Mouse (Mus musculus) embryonic fibroblast, embryonic 13.5 days (primary cell): Measurements from ENCODE around the gene B4galt7. TPM values are rescaled to one million over a fixed set of nuclear protein-coding genes. Genes with fewer than 3 reads are reported as not detected.
"Not testable (repeated sequence)": the region's sequence is repeated elsewhere in the genome, so short reads cannot be mapped to it uniquely, and the experiment has no call there.

ENCODE experiments used
- H3K27ac ChIP-seq: 2 replicates; pipeline ENCODE4 v1.5.1; 2012; ENCODE audit warnings: low read length, control low read depth, inconsistent platforms; ENCODE audit not compliant: insufficient read depth
- H3K4me1 ChIP-seq: 2 replicates; pipeline ENCODE4 v1.6.1; 2011; ENCODE audit warnings: low read length; ENCODE audit not compliant: control insufficient read depth, insufficient read depth
- H3K4me3 ChIP-seq: 2 replicates; pipeline ENCODE4 v1.5.1; 2011; ENCODE audit warnings: mild to moderate bottlenecking, control low read depth, low read length; ENCODE audit not compliant: insufficient read depth
- CTCF ChIP-seq: IDR thresholded peaks from 2 replicates; pipeline ENCODE4 v1.5.1; 2011; ENCODE audit warnings: mild to moderate bottlenecking, control low read depth, low read length, moderate library complexity, borderline replicate concordance; ENCODE audit not compliant: insufficient read depth
- POLR2A ChIP-seq: IDR thresholded peaks from 2 replicates; pipeline ENCODE4 v1.6.1; 2011; ENCODE audit warnings: low read depth, mild to moderate bottlenecking, control low read depth, low read length, moderate library complexity
- polyA plus RNA-seq: library from polyadenylated mRNA; stranded (reverse); fragments of >200 nt; gene quantifications from 2 replicates; pipeline ENCODE4 v1.2.4, GENCODE M21; 2011; ENCODE audit warnings: low read depth; ENCODE audit not compliant: missing spikeins, insufficient read length

Gene B4galt7
- polyA plus RNA-seq, 1 experiment = 16.4 TPM

DNA sequence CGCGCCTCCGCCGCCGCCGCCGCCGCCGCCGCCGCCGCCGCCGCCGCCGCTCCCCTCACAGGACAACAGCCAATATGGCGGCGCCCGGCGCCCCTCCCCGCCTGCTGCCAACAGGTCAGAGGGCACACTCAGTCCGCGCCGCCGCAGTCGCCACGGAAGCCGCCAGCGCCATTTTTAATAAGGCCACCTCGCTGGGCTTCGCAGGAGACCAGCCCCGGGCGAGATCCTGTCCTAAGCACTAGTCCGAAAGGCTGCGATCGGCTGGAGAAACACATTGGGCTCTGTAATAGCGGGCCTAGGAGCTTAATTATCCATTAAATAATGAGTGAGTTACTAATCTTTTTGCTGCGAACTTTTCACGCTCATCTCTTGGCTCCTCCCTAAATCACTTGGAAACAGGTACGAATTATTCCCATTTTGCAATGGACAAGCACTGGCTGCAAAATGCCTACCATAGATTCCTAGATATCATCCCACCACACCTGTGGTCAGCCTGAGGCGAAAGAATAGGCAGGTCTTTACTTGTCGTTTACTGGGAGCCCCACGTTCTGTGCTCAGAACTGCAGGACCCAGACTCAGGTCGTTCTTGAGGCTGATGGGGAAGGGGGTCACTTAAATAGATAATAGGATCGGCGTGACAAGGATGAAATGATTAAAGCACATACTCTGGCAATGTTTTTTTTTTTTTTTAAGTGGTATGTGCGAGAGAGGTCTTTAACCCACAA lies 28.5 kb upstream of the B4galt7 start, which contains the start of gene Fam193b:
Fam193b (minus strand) TSS at position 94 of the 725 bp plus-strand sequence.
- Histone ChIP-seq H3K4me3 (peak within 1 kb of the TSS; percentile 86), H3K27ac (peak within 1 kb of the TSS; percentile 50), H3K4me1 (peaks cover 5% of the 10 kb centered on the region; the same call in 1 of the 2 replicates)
- TF ChIP-seq CTCF (no peak), POLR2A (peak; percentile 59)

DNA sequence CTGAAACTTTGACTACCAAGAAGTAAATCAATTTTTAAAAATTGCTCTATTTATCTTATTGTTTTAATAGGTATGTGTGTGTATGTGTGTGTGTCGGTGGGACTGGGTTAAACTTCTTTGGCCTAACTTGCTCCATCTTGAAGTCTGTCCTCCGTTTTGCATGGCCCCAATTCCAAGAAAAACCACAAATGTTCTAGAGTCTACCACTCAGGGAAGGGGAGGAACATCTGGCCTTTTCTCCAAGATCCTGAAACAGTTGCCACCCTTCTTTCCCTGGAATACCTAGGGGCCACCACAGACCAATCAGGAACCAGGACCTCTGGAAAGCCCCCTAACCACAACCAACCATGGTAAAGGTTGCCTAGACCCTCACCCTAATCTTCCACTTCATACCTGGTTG lies 27.7 kb upstream of the B4galt7 start:
- Histone ChIP-seq H3K27ac (no peak overlapping the region), H3K4me3 (no peak overlapping the region), H3K4me1 (peaks cover 2% of the 10 kb centered on the region; the same call in 1 of the 2 replicates)
- 0 out of 2 replicates have a peak, but pooled peaks have one; percentile 20 for TF ChIP-seq POLR2A
- no peak for TF ChIP-seq CTCF

DNA sequence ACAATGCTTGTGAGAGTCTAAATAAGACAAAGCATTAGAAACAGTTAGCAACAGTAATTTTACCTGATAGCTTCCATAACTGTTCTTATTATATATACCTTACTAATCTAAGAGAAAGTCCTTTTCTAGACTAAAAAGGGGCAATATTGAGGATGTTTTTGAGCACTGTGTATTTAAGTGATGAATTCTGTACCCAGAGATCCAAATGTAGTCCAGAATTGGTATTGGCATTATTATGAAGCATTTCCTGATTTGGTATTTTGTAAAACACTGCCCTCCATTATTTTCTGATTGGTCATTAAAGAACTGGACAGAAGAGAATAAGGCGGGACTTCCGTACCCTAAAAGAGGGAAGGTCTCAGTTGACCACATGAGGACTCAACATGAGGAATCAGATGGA lies 26.3 kb upstream of the B4galt7 start, which contains the start of gene Tmed9:
Tmed9 (plus strand) TSS at position 301 of the 400 bp plus-strand sequence.
- H3K27ac ChIP-seq = no peak within 1 kb of the TSS
- H3K4me3 ChIP-seq = no peak within 1 kb of the TSS
- H3K4me1 ChIP-seq = peaks cover 2% of the 10 kb centered on the region; the same call in 1 of the 2 replicates
- TF ChIP-seq CTCF (no peak), POLR2A (no peak)

- H3K27ac ChIP-seq = no peak overlapping the region
- TF ChIP-seq CTCF = no peak
- no peak for TF ChIP-seq POLR2A
- peaks cover 1% of the 10 kb centered on the region; the same call in 1 of the 2 replicates for H3K4me1 ChIP-seq
- H3K4me3 ChIP-seq = no peak overlapping the region
These were observed 25.4 kb upstream of the B4galt7 start for GRCm38 (mm10) chr13:55574321-55574720.

GRCm38 (mm10) chr13:55575932-55576331 lies 23.8 kb upstream of the B4galt7 start:
- no peak overlapping the region for H3K27ac ChIP-seq
- H3K4me3 ChIP-seq = no peak overlapping the region
- no peaks in the 10 kb centered on the region; the same call in 1 of the 2 replicates for H3K4me1 ChIP-seq
- TF ChIP-seq POLR2A (no peak), CTCF (no peak)

- H3K27ac ChIP-seq, H3K4me3 ChIP-seq, H3K4me1 ChIP-seq: not testable (repeated sequence)
These were observed 22.8 kb upstream of the B4galt7 start for GRCm38 (mm10) chr13:55576872-55577271.

DNA sequence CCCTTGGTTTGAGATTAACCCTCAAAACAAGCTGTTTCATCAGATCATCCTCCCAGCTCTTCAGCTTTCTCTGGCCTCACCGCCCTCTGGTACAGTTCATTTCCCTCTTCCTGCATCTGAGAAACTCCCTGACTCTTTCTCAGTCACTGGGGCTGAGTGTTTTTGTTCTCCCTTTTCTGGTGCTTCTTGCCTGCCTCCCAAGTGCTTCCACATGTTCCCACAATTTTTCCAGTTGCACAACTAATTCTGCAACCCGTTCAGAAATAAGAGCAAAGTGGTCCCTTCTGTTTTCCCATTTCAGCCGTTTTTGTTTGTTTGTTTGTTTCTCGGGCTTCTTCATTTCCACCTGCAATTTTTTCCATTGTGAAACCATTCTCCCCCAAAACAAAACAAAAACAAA lies 21.6 kb upstream of the B4galt7 start:
- no peaks in the 10 kb centered on the region for H3K4me1 ChIP-seq
- no peak overlapping the region for H3K27ac ChIP-seq
- H3K4me3 ChIP-seq = no peak overlapping the region
- TF ChIP-seq CTCF (no peak), POLR2A (no peak)

DNA sequence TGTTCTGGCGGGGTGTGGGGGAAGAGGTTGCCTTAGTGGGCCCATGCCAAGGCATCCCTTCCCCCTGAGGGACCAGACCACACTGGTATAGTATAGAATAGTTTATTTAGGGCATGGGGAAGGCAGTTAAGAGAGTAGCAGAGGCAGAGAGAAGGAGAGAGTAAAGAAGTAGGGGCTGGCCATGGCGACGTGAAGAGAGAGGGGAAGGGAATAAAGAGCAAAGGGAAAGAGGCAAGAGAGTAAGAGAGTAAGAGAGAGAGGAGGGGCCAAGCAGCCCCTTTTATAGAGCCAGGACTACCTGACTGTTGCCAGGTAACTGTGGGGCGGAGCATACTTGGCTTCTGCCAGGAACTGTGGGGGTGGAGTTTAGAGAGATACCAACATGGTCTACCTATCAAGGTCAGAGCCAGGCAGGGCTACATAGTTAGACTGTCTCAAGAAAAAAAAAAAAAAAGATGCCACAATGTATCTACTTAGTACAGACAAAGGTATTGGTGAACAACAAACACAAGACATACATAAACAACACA lies 7.7 kb upstream of the B4galt7 start:
- H3K27ac ChIP-seq = no peak overlapping the region
- peaks cover 4% of the 10 kb centered on the region; the same call in 1 of the 2 replicates for H3K4me1 ChIP-seq
- TF ChIP-seq CTCF (no peak), POLR2A (no peak)
- no peak overlapping the region for H3K4me3 ChIP-seq

DNA sequence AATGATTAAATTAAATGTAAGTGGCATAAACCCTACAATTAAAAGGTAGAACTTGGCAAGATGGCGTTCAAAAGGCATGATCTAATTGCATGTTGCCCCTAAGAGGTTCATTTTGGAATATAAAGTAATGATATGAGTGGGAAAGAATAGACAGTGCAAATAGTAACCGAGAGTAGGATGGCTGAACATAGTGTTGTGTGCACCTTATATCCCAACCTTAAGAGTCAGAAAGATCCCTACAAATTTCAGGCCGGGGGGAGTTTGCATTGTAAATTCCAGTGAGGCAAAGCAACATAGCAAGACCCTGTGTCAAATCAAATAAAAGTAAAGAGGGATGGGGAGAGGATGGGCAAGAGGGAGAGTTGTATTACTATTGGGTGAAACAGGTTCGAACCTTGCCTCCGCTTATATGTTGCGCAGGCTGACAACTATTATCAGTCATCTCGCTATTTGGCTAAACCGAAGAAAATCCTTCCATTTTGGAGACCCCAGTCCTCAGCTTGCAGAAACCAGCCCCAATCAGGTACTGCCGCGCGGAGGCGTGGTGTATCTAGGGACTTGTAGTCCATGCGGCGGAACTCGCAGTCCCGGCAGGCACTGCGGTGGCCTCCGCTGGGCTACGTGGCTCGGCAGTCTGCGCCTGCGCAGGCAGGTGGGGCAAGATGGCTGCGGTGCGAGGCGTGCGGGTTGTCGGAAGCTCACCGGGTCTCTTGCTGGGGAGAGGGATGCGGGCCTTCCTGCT lies 7.0 kb upstream of the B4galt7 start:
- no peak overlapping the region for H3K27ac ChIP-seq
- H3K4me1 ChIP-seq = peaks cover 4% of the 10 kb centered on the region; the same call in 1 of the 2 replicates
- no peak for TF ChIP-seq CTCF
- TF ChIP-seq POLR2A = peak; percentile 98
- peak overlapping the region; percentile 65 for H3K4me3 ChIP-seq
